Mouse (Mus musculus): ENCODE results near the gene Rchy1. TPM values are rescaled to one million over a fixed set of nuclear protein-coding genes. Genes with fewer than 3 reads are reported as not detected.

The Rchy1 gene
- polyA plus RNA-seq, 2 experiments: 42.5 to 57.0 TPM

DNA sequence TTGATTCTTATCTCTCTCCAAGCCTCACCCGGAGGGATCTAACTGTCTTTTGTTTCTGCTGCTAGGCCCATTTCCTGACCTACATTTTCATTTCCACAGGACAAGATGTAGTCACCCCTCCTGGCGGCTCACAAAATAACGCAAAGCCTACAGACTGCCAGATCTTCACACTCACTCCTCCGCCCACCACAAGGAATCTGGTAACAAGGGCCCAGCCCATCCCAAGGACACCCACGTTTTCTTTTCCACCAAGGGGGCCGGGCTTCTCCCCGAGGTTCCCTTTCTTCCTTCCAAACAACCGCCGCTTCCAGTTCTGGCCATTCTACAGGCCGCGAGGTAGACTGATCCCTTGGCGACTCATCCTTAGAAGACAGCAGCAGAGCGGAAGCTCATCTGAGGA lies 31.7 kb upstream of the Rchy1 start:
- Histone ChIP-seq H3K36me3 (ENCODE audit: control insufficient read depth, insufficient read depth, low read length) (no peaks in the 10 kb centered on the region), H3K4me1 (ENCODE audit: control insufficient read depth, insufficient read depth, low read length) (no peaks in the 10 kb centered on the region), H3K27ac (replicated peaks; ENCODE audit: low read depth, low read length) (no peak overlapping the region), H3K9ac (ENCODE audit: low read depth, low read length, severe bottlenecking) (no peak overlapping the region), H3K4me2 (replicated peaks; ENCODE audit: low read depth, low read length, severe bottlenecking) (no peak overlapping the region), H3K4me3 (replicated peaks; ENCODE audit: low read length) (no peak overlapping the region), H3K9me3 (ENCODE audit: control insufficient read depth, low read length) (no peaks in the 10 kb centered on the region; the same call in 1 of the 2 replicates), H3K27me3 (ENCODE audit: control insufficient read depth, insufficient read depth, low read length) (no peaks in the 10 kb centered on the region)
- no peak for DNase-seq (ENCODE audit: low spot score)
- no peak for ATAC-seq (ENCODE audit: low FRiP score, low read depth)
- no peak for TF ChIP-seq POLR2A (IDR thresholded peaks at IDR 0.05; ENCODE audit: borderline replicate concordance, extremely low read depth, insufficient read depth, insufficient read length)
- 70% methylated on average over 13 of the region's 13 CpGs for WGBS

GRCm38 (mm10) chr5:91993061-91993460 lies 30.2 kb upstream of the Rchy1 start:
- H3K4me1 ChIP-seq (ENCODE audit: control insufficient read depth, insufficient read depth, low read length): no peaks in the 10 kb centered on the region
- no peak overlapping the region for H3K9ac ChIP-seq (ENCODE audit: low read depth, low read length, severe bottlenecking)
- no peaks in the 10 kb centered on the region for H3K27me3 ChIP-seq (ENCODE audit: control insufficient read depth, insufficient read depth, low read length)
- 91% methylated on average over 2 of the region's 2 CpGs for WGBS
- no peak overlapping the region for H3K27ac ChIP-seq (replicated peaks; ENCODE audit: low read depth, low read length)
- no peak for DNase-seq (ENCODE audit: low spot score)
- no peaks in the 10 kb centered on the region for H3K9me3 ChIP-seq (ENCODE audit: control insufficient read depth, low read length)
- no peak for TF ChIP-seq POLR2A (IDR thresholded peaks at IDR 0.05; ENCODE audit: borderline replicate concordance, extremely low read depth, insufficient read depth, insufficient read length)
- no peak for ATAC-seq (ENCODE audit: low FRiP score, low read depth)
- no peaks in the 10 kb centered on the region for H3K36me3 ChIP-seq (ENCODE audit: control insufficient read depth, insufficient read depth, low read length)
- no peak overlapping the region for H3K4me3 ChIP-seq (replicated peaks; ENCODE audit: low read length)
- no peak overlapping the region for H3K4me2 ChIP-seq (replicated peaks; ENCODE audit: low read depth, low read length, severe bottlenecking)

DNA sequence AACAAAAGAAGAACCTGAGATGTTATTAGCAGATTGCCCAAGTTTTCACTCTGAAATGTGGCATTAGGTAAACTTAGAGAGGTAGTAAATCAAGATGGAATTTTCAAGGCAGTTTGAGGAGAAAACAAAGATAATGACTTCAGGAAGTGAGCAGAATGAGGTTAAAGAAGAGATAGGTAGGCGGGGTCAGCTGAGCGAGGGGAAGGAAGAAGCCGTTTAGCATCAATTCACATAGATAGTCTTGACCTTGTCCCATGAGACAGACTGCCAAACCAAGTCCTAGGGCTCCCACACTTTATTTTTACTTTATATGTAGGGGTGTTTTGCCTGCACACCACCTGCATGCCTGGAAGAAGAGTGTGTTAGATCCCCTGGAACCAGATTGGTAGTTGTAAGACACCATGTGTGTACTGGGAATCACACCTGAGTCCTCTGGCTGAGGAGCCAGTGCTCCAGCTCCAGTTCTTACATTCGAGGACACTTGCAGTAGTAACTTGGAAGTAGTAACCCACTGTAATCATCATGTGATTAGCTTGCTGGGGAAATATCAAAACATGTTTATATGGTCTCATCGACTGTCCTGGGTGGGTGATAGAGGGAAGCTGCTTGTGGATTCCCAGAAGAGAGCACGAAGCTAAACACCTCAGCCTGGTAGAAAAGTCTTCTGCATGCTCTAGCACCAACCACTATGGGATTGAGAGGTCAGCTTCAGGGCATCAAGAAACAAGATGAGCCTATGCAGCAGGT lies 28.5 kb upstream of the Rchy1 start:
- no peak overlapping the region for H3K9ac ChIP-seq (ENCODE audit: low read depth, low read length, severe bottlenecking)
- no peaks in the 10 kb centered on the region for H3K36me3 ChIP-seq (ENCODE audit: control insufficient read depth, insufficient read depth, low read length)
- DNase-seq (ENCODE audit: low spot score) (no peak), ATAC-seq (ENCODE audit: low FRiP score, low read depth) (no peak)
- H3K9me3 ChIP-seq (ENCODE audit: control insufficient read depth, low read length): no peaks in the 10 kb centered on the region
- no peaks in the 10 kb centered on the region for H3K27me3 ChIP-seq (ENCODE audit: control insufficient read depth, insufficient read depth, low read length)
- H3K4me1 ChIP-seq (ENCODE audit: control insufficient read depth, insufficient read depth, low read length): no peaks in the 10 kb centered on the region
- TF ChIP-seq POLR2A (IDR thresholded peaks at IDR 0.05; ENCODE audit: borderline replicate concordance, extremely low read depth, insufficient read depth, insufficient read length): no peak
- 75% methylated on average over 6 of the region's 6 CpGs for WGBS
- no peak overlapping the region for H3K4me2 ChIP-seq (replicated peaks; ENCODE audit: low read depth, low read length, severe bottlenecking)
- H3K27ac ChIP-seq (replicated peaks; ENCODE audit: low read depth, low read length): no peak overlapping the region
- H3K4me3 ChIP-seq (replicated peaks; ENCODE audit: low read length): no peak overlapping the region

DNA sequence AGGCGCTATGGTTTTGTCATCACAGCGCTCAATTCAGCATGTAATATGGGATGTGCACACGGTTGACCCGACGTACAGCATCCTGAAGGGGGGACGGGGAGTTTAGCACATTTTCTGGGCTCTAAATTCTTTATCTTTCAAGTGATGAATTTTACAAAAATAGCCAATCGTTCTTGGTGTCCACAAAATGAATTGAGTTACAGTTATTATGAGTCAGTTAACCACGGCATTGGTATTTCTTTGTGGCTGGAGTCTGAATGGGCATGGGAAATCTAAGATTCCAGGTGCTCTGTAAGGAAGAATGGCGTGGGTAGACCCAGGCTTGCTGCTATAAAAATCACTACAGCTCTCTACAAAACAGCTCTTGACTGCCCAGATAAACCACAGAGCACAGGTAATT lies 26.4 kb upstream of the Rchy1 start:
- Histone ChIP-seq H3K4me2 (replicated peaks; ENCODE audit: low read depth, low read length, severe bottlenecking) (no peak overlapping the region), H3K4me3 (replicated peaks; ENCODE audit: low read length) (no peak overlapping the region), H3K27ac (replicated peaks; ENCODE audit: low read depth, low read length) (no peak overlapping the region), H3K4me1 (ENCODE audit: control insufficient read depth, insufficient read depth, low read length) (no peaks in the 10 kb centered on the region), H3K27me3 (ENCODE audit: control insufficient read depth, insufficient read depth, low read length) (no peaks in the 10 kb centered on the region), H3K36me3 (ENCODE audit: control insufficient read depth, insufficient read depth, low read length) (no peaks in the 10 kb centered on the region), H3K9me3 (ENCODE audit: control insufficient read depth, low read length) (no peaks in the 10 kb centered on the region), H3K9ac (ENCODE audit: low read depth, low read length, severe bottlenecking) (no peak overlapping the region)
- no peak for TF ChIP-seq POLR2A (IDR thresholded peaks at IDR 0.05; ENCODE audit: borderline replicate concordance, extremely low read depth, insufficient read depth, insufficient read length)
- ATAC-seq (ENCODE audit: low FRiP score, low read depth) (no peak), DNase-seq (ENCODE audit: low spot score) (no peak)
- 73% methylated on average over 9 of the region's 9 CpGs for WGBS

DNA sequence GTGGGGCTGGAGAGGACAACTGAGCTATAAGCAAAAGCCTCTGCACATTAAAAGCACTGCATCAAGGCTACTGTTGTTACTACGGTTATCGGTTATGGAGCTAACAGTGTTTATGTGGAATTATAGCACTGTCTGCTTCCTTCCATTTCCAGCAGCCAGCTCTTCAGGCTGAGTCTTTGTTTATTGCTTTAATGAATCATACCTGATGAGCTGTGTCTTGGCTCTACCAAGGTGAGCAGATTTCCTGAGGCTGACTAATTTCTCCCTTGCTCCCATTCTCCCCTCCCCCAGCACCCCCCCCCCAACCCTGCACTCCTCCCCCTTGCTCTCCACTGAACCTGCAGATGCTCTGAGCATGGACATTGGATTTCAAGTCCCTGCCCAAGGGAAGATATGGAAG lies 24.9 kb upstream of the Rchy1 start:
- Histone ChIP-seq H3K4me2 (replicated peaks; ENCODE audit: low read depth, low read length, severe bottlenecking) (no peak overlapping the region), H3K9ac (ENCODE audit: low read depth, low read length, severe bottlenecking) (no peak overlapping the region), H3K27ac (replicated peaks; ENCODE audit: low read depth, low read length) (no peak overlapping the region), H3K4me3 (replicated peaks; ENCODE audit: low read length) (no peak overlapping the region), H3K27me3 (ENCODE audit: control insufficient read depth, insufficient read depth, low read length) (no peaks in the 10 kb centered on the region), H3K4me1 (ENCODE audit: control insufficient read depth, insufficient read depth, low read length) (no peaks in the 10 kb centered on the region), H3K36me3 (ENCODE audit: control insufficient read depth, insufficient read depth, low read length) (no peaks in the 10 kb centered on the region), H3K9me3 (ENCODE audit: control insufficient read depth, low read length) (no peaks in the 10 kb centered on the region)
- 89% methylated on average over 2 of the region's 2 CpGs for WGBS
- TF ChIP-seq POLR2A (IDR thresholded peaks at IDR 0.05; ENCODE audit: borderline replicate concordance, extremely low read depth, insufficient read depth, insufficient read length): no peak
- ATAC-seq (ENCODE audit: low FRiP score, low read depth): no peak
- no peak for DNase-seq (ENCODE audit: low spot score)

Measured in limb, embryonic 14.5 days (tissue).